ENCODE assay signal across 12 mouse cellular contexts in genomic region chr9:63789386-63789785, GRCm38 (mm10). TPM values are rescaled to one million over a fixed set of nuclear protein-coding genes. Genes with fewer than 3 reads are reported as not detected.
DNase-seq lines count a peak whose midpoint lies in the region; ATAC-seq lines count a peak whose summit lies in the region.
"Had no signal": no experiment of that assay in that cellular context is flagged by ENCODE, and none has a peak within 500 bp of the region (broad histone marks: within the 10 kb centered on the region; RNA-seq: fewer than 3 reads in every experiment).

No protein-coding gene starts in this region.

- H3K4me1 ChIP-seq in forebrain, embryonic 10.5 days: peaks cover 54% of the 10 kb centered on the region
- H3K4me1 ChIP-seq in forebrain, embryonic 13.5 days: peaks cover 15% of the 10 kb centered on the region

- H3K9me3 ChIP-seq in forebrain, embryonic 10.5 days: no peaks in the 10 kb centered on the region
- no peaks in the 10 kb centered on the region for H3K9me3 ChIP-seq in forebrain, embryonic 13.5 days (replicated peaks)
- H3K9me3 ChIP-seq: liver, embryonic 13.5 days; neural tube, embryonic 12.5 days; stomach, embryonic 15.5 days had no signal

- H3K27me3 ChIP-seq in forebrain, embryonic 10.5 days (ENCODE audit: poor library complexity, severe bottlenecking): no peaks in the 10 kb centered on the region
- H3K27me3 ChIP-seq in forebrain, embryonic 13.5 days: peaks cover 3% of the 10 kb centered on the region; the same call in 1 of the 2 replicates
- H3K27me3 ChIP-seq: stomach, embryonic 15.5 days had no signal

- H3K36me3 ChIP-seq in forebrain, embryonic 10.5 days (replicated peaks): no peaks in the 10 kb centered on the region
- no peaks in the 10 kb centered on the region for H3K36me3 ChIP-seq in forebrain, embryonic 13.5 days (ENCODE audit: poor library complexity, severe bottlenecking)
- H3K36me3 ChIP-seq: liver, embryonic 13.5 days; neural tube, embryonic 12.5 days; stomach, embryonic 15.5 days had no signal

- no peak for ATAC-seq in forebrain, embryonic 13.5 days
- ATAC-seq in frontal cortex, adult (ENCODE audit: low TSS enrichment): no peak

- DNase-seq in forebrain, embryonic 10.5 days (ENCODE audit: extremely low spot score, low spot score): no peak
- DNase-seq in NIH3T3 (ENCODE audit: low read depth): peak; percentile 26
- DNase-seq in heart, adult 8-10 months (ENCODE audit: low spot score): peak; percentile 78
- peak; percentile 88 for DNase-seq in kidney, postnatal 10 days
- DNase-seq in thymus, adult 18-20 months: no peak
- no peak for DNase-seq in urinary bladder, postnatal 14 days (ENCODE audit: low spot score)
- DNase-seq: liver, embryonic 13.5 days; right cerebral cortex, postnatal 14 days had no signal

- no peak overlapping the region for H3K9ac ChIP-seq in forebrain, embryonic 13.5 days
- H3K9ac ChIP-seq: liver, embryonic 13.5 days; neural tube, embryonic 12.5 days; stomach, embryonic 15.5 days had no signal

- no peak overlapping the region for H3K4me3 ChIP-seq in forebrain, embryonic 10.5 days
- H3K4me3 ChIP-seq in forebrain, embryonic 13.5 days: no peak overlapping the region
- H3K4me3 ChIP-seq: liver, embryonic 13.5 days; neural tube, embryonic 12.5 days; stomach, embryonic 15.5 days had no signal

- WGBS in forebrain, embryonic 10.5 days: 84% methylated on average over 7 of the region's 7 CpGs
- WGBS in forebrain, embryonic 13.5 days: 74% methylated on average over 7 of the region's 7 CpGs

- H3K4me2 ChIP-seq in forebrain, embryonic 13.5 days: no peak overlapping the region
- H3K4me2 ChIP-seq: liver, embryonic 13.5 days; neural tube, embryonic 12.5 days; stomach, embryonic 15.5 days had no signal

- peak overlapping the region; percentile 6; the same call in 1 of the 2 replicates for H3K27ac ChIP-seq in forebrain, embryonic 10.5 days
- H3K27ac ChIP-seq in forebrain, embryonic 13.5 days: no peak overlapping the region
- H3K27ac ChIP-seq: liver, embryonic 13.5 days; neural tube, embryonic 12.5 days; stomach, embryonic 15.5 days had no signal

RNA-seq across cellular contexts. Expression of gene Smad3, which starts 31.6 kb away (rescaled TPM):
- polyA plus RNA-seq in forebrain, embryonic 10.5 days (2016; fragmentation: Nextera tagmentation; extraction: Ambion mirVana): 22.1 and 25.5 TPM in 2 replicates
- polyA plus RNA-seq in forebrain, embryonic 13.5 days (2015; fragmentation: Nextera tagmentation; extraction: Ambion mirVana): 9.9 and 10.7 TPM in 2 replicates
- 10 to 100 TPM; 10.1 to 14.1 (median 12.5) TPM for total RNA-seq in heart, adult 8-10 months (2022)

Comparison
In these comparisons a context has a peak if more than half of its experiments do, and no peak if none do; other contexts are left out.
1. DNase-seq: peak in NIH3T3 (single experiment), heart, adult 8-10 months (single experiment) and kidney, postnatal 10 days (single experiment); none in forebrain, embryonic 10.5 days (single experiment), thymus, adult 18-20 months (0 of 2) and urinary bladder, postnatal 14 days (single experiment).